Mouse (Mus musculus) gastrocnemius, adult 18-20 months (tissue): Measurements from ENCODE around the gene Lypd1. TPM values are rescaled to one million over a fixed set of nuclear protein-coding genes. Genes with fewer than 3 reads are reported as not detected.

Experiments
- DNase-seq: peaks from one replicate; pipeline ENCODE4 v3.0.0; 2021; ENCODE audit warnings: low spot score
- long read RNA-seq, 2 experiments: library from polyadenylated mRNA; stranded (forward); transcript quantifications; one replicate each; pipeline ENCODE4 v2.0.0; 2021
- total RNA-seq, 2 experiments: library from RNA; stranded (reverse); gene quantifications; 2 replicates each; pipeline ENCODE4 v1.2.3; 2021

Lypd1 gene
- not detected for total RNA-seq
- long read RNA-seq, experiment 1, full-length matches to known transcripts = 1 of 1 reads
- long read RNA-seq, experiment 1, partial matches to known transcripts = 0 of 1 reads
- long read RNA-seq, experiment 1, other reads (novel, unspliced or antisense) = 0 of 1 reads
- long read RNA-seq, experiment 2 = 0 reads

DNA sequence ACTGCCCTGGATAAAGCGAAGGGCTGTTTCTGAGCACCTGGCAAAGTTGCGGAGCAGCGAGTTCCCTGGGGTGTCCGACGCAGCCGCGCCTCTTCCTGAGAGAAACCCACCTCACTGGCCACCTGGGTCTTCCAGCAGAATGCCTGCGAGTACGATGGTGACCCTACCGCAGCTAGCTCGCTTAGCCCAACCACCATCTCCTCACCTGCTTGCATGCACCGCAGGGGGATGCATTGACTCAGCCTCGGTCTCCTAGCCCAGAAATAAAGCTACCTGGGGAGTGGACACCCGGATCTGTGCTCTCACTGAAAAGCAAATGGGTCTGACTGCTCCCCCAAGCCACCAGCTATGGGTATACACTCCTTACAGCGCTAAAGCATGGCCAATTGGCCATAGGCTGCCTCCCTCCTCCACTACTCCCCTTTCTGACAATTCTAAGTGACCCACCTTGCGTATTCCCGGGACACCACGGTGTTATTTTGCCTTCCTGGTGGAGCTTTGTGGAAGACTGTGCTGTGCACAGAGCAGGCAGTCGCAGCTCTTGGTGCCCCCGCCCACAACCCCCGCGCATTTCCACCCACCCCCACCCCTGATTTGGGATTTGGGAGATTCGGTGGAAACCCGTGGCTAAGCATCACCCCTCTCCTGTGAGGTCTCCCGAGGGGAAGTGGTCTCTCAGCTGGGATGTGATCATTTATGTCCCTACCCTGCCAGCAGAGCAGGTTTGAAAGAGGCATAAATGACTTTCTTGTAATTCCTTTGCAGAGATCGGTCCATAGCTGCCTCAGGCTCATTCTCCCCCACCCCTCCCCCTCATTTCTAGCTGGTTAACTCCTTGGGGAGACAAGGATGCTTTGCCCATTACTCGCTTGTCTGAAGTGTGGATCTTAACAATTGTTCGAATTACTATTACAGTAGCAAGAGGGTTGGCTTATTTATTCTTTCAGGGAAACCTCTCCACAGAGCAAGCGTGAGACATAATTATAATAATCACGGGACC is at the start of gene Lypd1:
Lypd1 (minus strand) TSS at position 501 of the 1,000 bp plus-strand sequence.
- DNase-seq = no peak

DNA sequence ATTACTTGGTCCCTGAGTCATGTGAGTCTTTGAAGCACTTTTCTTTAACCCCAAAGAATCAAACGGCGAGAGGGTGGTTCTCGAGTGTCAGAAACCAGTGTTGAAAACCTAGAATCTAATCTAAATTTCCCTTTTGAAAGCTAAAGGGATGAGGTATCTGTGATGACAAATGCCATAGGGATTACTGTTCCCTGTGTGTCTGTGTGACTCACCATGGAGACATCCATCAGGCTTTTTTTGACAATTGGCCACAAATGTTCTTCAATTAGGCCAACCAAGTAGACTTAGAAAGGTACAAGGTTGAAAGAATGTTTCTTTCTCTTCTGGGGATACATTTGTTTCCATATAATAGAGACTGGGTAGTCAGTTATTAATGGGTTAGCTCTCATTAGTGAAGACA is 38.1 kb upstream of the Lypd1 start:
- DNase-seq = no peak

DNA sequence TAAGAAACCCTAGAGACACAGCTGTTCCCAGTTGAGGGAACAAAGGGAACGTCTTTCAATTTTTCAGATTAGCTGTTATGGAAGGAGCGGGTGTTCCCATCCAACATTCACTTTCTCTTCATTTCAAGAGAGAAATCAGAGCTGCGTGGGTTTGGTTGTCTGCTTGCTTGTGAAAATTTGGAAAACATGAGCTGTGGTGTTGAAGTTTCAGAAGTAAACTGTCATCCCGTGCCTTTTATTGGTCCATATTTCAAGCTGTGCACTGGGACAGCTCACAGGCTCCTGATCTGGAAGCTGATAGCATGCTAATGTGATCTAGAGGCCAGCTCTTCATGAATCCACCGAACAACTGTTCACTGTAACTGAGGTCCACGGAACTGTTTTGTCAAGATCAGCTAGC is 36.2 kb upstream of the Lypd1 start:
- no peak for DNase-seq

DNA sequence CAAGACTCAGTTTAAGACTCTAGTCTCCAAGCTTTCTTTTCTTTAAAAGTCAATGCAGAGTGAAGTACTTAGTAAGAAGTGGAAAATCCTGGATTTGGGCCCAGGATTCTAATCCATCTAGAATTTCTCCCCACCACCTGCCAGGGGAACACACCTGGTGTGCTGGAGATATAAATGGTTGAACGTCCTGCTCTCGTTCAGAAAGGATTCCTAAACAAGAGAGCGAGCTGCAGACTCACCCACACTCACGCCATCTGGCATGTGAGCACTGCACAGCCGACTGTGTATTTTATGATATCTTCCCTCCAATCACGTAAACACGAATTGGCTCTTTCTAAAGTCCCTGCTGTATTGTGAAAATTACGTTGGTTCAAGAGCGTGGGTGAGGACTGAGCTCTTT is 32.2 kb upstream of the Lypd1 start:
- DNase-seq = no peak

DNA sequence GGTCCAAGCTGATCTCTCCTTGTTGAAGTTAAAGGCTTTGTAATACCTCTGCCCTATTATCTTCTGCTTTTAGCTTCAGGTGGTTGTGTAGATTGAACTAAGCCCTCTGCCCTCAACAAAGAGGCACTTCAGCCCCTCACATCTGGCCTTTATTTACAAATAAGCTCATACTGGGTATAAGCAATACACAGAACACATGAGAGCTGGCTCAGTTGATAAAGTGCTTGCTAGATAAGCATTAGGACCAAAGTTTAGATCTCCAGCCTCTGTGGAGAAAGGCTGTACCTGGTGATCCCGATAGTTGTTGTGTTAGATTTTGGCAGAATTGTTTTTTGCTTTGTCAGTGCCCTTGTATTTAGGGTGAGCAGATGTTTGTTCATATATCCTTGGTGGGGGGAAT is 30.4 kb upstream of the Lypd1 start:
- no peak for DNase-seq

DNA sequence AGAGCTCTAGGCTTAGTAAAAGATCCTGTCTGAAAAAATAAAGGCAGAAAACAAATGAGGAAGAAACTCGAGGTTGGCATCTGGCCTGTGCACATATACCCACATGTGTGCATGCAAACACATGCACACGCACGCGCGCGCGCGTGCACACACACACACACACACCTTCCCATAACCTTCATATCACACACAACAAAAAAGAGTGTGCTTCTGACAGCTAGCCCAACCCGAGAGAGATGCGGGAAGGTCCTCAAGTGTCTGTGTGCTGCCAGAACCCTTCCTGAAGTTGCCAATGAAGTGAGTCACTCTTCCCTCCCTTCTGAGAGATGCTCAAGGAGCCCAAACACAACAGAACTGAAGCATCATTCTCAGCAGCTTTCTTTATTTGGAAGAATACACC is 12.6 kb upstream of the Lypd1 start:
- DNase-seq = no peak

DNA sequence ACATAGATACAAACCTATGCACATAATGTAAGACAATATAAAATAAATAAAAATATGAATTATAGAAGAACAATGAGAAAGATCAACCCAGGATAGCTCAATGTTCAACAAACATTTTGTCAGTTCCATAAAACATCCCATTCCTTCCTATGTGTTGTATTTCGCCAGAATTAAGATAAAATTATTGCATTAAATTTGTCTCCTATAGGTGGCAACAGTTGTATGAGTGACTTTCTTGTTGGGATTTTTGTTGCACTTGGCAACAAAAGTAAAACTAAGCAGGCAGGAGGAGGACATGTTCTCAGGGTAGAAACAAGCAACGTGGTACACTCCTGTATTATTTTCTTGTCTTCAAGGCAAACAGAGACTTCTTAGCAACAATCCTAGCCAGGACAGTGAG is 10.2 kb upstream of the Lypd1 start:
- no peak for DNase-seq

DNA sequence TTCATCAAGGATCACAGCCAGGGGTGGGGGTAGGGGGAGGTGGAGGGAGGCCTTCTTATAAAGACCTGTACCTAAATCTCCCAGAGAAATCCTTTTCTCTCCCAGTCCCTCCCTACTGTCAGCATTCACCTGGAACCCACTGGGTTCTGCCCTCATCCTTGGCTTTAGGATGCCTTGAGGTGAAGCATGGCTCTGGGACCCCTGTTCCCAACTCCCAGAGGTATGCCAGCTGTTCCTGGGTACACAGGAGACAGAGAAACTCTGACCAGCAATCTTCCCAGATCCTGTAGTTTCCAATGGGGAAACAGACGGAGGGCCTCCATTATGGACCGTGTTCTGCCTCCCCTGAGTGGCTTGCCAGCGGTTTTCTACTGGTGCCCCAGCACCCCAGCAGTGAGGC is 7.8 kb upstream of the Lypd1 start:
- no peak for DNase-seq

DNA sequence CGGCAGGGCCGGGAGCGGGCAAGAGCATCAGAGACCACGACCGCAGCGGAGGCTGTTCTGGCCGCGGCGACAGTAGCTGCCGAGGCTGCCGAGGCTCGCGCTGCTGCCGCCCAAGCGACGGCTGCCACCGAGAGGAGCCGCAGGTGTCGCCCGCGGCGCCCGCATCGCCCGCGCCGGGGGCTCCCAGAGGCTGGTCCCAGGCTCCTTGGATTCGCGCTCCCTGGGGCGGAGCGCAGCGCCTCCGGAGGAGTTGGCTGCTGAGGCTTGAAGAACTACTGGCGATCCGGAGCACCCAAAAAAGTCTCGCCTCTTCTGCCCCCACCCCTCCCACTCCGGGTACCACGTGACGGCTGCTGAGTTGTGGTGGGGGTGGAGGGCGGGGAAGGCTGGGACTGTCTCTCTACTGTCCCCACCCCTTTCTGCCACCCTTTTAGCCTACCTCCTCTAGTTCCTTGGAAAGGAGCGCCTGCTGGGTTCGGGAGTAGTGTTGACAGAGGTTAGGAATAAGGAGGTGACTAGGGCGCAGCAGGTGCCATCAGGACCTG is 928 bp downstream of the Lypd1 start:
- no peak for DNase-seq

DNA sequence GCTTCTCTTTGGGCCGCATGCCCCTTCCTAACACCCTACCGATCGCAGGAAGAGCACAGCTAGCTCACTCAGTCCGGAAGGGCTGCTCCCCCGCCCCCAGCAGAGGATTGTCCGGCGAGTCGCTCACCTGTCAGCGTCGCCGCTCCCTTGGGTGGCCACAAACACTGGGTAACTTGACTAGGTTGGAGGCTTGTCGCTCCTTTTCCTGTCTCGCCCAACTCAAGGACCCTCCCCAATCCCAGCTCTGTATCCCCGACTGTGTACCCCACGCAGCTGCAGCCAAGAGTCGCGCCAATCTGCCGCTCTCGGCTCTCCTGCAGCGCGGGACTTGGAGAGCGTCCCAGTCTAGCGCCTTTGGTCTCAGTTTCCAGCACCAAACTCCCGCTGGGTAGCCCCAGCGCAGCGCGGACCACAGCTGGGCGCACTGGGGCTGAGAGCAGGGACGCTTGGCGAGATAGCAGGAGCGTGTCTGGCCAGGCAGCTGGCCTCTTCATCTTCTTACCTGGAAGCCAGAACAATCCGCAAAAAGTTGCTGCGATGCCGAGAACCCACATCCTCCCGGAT is 1.5 kb downstream of the Lypd1 start:
- DNase-seq = no peak

DNA sequence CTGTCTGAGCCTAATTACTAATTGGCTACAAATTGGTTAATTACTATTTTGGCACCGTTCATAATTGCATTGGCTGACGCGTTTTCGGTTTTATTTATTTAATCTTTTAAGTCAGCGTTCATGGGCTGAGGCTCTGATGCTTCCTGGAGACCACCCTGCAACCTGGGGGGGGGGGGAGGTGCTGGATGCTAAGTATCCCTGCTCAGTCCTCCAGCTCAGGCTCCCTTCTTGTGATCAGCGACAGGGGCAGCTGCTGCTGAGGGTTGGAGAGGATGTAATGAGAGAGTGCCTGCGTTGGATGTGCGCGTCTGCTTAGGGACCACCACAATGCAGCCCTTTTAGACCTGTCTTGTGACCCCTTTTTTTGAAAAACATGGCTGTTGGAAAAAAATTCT is 2.0 kb downstream of the Lypd1 start:
- DNase-seq = no peak

DNA sequence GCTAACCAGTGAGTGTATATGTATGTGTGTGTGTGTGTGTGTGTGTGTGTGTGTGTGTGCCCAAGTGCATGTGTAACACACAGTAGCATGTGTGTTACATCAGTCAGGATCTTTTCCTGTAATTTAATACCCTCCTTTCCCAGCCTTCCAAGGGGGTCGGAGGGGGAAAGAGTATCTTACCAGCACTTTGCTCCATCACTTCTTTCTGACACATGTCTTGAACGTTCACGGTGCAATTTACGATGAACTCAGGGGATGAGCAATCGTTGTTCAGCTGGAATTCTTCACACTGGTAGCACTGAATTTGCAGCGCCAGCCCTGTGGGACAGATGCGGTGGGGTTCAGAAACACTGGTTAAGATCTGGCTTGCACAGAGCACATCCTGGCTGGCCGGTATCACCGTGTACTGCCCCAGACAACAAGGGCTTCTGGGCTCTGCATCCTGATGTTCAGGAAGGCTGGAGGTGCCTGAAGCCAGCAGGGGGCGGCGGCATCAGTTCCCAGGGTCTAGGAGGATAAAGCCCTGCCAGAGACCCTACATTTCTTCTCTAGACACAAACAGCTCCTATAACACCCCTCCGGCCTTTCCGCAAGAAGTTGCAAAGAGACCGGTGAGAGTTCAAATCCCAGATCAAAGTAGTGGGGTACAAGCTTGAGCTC is 2.6 kb downstream of the Lypd1 start:
- DNase-seq = no peak

DNA sequence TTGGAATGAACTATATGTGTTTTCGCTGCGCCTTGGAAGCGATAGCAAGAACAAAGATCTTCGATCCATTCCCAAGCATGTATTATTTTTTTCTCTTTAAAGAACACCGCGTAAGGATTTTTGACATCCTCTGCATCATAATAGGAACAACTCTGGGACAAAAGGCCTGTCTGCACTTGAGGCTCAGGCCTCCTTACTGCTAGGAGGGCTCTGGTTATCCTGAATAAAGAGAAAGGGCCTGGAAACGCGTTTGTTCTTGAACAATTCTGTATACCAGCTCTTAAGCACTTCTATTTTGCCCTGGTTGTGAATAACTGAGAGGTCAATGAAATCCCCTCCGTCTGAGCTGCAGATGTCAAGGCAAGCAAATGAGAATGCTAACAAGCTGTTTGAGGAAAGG is 19.7 kb downstream of the Lypd1 start:
- no peak for DNase-seq

DNA sequence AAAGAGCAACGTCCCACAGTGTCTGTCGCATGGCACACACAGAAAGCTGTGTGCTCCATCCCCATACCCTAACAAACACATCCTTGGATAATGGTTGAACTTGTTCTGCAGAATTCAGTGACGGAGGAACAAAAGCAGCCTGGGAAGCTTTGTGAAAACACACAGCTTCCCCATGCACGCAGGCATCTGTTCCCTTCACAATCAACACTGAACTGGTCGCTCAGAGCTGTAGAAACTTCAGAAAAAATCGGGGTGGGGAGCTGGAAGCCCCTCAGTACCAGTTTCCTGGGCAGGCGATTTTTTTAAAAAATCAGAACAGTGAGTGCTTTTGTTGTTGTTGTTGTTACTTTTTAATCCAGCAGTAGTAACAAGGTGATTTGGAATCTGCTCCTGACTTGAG is 42.8 kb downstream of the Lypd1 start:
- no peak for DNase-seq

DNA sequence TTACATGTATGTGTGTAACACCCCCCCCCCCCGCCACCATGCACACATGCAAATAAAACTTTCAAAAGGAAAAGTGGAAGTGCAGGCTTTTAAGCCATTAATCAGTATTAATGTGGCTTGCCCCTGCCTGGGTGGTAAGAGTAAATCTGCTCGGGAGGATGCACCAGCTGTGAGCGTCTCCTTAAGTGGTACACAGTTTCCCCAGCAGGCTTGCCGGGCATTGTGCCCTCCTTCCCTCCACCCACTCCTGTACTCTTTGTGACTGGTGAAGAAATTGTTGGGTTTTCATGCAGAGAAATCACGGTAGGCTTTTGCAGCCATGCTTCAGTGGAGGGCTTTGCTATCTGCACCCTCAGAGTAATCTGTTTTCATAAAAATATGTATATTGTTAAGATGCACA is 54.3 kb downstream of the Lypd1 start:
- no peak for DNase-seq

DNA sequence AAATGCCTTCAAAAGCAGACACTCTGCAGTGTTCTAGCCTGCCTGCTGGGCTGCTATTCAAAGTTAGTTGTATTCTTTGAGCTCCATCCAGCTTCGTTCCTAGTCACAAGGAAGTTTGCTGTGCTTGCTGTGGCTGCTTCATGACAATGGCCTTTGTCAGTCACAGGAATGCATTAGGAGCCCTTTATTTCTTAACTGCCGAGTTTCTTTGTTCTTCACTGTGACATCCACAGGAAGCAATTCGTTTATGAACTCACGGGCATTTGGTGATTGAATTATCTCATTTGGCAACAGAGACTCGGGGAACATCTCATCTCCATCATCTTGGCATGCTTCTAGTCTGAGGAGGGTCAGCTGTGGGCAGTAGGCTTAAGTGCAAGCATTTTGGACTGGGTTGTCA is 58.3 kb downstream of the Lypd1 start:
- DNase-seq = no peak

DNA sequence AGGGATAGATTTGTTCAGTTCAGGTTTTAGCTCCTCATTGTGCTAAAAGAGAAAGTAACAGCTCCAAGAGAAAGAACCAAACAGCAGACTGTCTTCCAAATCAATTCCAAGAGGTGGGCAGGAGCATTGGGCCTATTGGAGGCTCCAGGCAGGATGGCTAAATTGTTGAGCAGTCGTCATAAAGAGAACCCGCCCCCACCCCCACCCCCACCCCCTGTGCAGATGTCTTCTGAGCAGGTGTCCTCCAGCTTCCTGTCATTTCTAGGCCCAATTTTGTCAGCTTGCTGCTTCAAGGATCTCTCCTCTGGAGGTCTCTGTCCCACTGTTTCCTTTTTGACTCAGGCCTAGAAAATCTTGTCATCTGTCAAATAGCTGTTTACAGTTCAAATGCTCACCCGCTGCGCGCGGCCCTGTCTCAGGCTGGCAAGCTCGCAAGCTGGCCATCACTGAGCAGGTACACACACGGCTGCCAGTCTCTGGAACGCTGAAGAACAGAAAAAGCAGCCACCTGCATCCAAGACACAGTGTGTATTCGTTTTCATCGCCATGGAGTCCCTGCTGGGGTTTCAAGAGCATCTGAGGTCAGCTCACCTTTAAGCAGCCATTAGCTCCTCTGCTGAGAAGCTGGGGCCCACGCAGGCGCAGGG is 73.0 kb downstream of the Lypd1 start:
- no peak for DNase-seq

DNA sequence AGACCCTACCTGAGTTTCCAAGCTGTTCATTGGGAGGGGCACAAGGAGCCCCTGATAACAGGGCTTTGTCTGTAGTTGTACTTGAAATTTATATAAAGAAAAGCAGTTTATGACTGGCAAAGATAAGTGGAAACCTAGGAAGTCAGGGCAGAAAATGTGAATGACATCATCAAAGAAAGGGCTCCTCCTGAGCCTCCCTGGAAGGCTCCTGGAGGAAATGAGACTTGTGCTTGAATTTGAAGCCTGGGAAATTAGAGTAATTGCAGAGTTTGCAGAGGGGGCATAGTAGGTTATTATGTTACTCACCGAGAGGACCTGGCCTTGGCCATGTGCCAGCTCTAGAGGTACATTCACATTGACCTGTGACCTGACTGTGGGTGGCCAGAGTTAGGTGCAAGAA is 75.4 kb downstream of the Lypd1 start:
- DNase-seq = no peak

DNA sequence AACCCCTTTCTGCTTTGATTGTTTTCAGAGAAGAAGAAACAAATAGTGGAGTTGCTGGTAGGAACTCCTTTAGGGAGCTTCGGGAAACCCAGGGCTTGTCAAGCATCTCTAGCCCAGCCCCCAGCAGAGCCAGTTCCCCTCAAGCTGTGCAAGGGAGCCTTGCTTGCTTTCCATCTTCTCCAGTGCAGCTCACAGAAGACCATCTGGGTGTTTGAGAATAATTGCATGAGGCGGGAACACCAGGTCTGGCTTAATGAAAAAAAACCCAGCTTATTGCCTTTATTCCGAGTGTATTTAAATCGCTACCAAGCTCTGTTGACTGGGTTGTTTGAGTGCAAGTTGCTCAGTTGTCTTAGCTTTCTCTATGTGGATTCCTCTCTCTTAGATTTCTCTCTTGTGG is 89.3 kb downstream of the Lypd1 start:
- no peak for DNase-seq

DNA sequence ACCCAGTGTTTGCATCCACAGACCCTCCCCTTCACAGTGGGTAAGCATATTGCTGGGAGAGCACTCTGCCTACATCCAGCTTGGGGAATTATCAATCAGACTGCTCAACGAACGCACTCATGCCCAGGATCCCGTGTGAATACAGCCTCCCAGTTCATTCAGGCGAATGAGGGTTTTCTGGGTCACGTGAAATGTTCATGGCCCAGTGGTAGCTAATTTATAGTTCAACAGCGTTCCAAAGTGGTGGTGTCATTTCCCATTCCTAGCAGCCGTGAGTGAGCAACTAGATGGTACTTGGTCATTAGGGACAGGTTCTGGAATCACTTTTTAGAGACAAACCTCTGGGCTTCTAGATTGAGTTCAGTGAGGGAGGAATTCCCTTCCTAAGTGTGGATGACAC is 91.8 kb downstream of the Lypd1 start:
- DNase-seq = no peak
